Mouse (Mus musculus) CH12.LX (cell line): Measurements from ENCODE around the gene Dnajc16. TPM values are rescaled to one million over a fixed set of nuclear protein-coding genes. Genes with fewer than 3 reads are reported as not detected.
A peak's percentile ranks its signal among the peaks of the same experiment; 100 is the strongest.

Experiments used
- DNase-seq: peaks from one replicate; pipeline ENCODE4 v3.0.0-alpha.2; 2013; ENCODE audit errors: extremely low read depth
- H3K27ac ChIP-seq: 2 replicates; pipeline ENCODE4 v1.5.1; 2012; ENCODE audit warnings: low read depth, mild to moderate bottlenecking, control low read depth, moderate library complexity; ENCODE audit not compliant: insufficient read depth
- H3K27me3 ChIP-seq: replicated peaks from 2 replicates; pipeline ENCODE3; 2012; ENCODE audit warnings: inconsistent platforms
- H3K36me3 ChIP-seq, 2 experiments: replicated peaks in 1 of 2; 2 replicates each; pipeline versions ENCODE3 to v1.6.1; 2012; ENCODE audit warnings: inconsistent platforms in 1 of 2, low read length in 1 of 2, mild to moderate bottlenecking in 1 of 2, mixed read lengths in 1 of 2, moderate library complexity in 1 of 2; ENCODE audit not compliant: control insufficient read depth in 1 of 2, insufficient read depth in 1 of 2
- H3K4me1 ChIP-seq, 2 experiments: 2 replicates each; pipeline ENCODE4 v1.6.1; 2012; ENCODE audit warnings: inconsistent platforms in 1 of 2, moderate library complexity in 1 of 2; ENCODE audit not compliant: insufficient read depth in 2 of 2, control insufficient read depth in 1 of 2
- H3K4me2 ChIP-seq: 2 replicates; pipeline ENCODE4 v1.6.1; 2012; ENCODE audit warnings: low read depth, mild to moderate bottlenecking, control low read depth; ENCODE audit not compliant: poor library complexity, insufficient read depth, severe bottlenecking
- H3K4me3 ChIP-seq, 3 experiments: fragments of 150-350 bp in 1 of 3; sonication (generic) in 1 of 3; replicated peaks in 1 of 3; 2 replicates each; pipeline versions ENCODE3 to v1.5.1; 2011 to 2012; ENCODE audit warnings: low read depth in 2 of 3, low read length in 2 of 3, mild to moderate bottlenecking in 2 of 3, moderate library complexity in 2 of 3, control low read depth in 1 of 3, improper control_type of control experiment in 1 of 3, inconsistent platforms in 1 of 3, mixed read lengths in 1 of 3; ENCODE audit not compliant: poor library complexity in 1 of 3
- H3K79me2 ChIP-seq: replicated peaks from 2 replicates; pipeline ENCODE4 v1.6.1; 2012; ENCODE audit warnings: mild to moderate bottlenecking, moderate library complexity; ENCODE audit not compliant: control insufficient read depth, poor library complexity, insufficient read depth, severe bottlenecking; ENCODE audit errors: extremely low read depth
- H3K9ac ChIP-seq: 2 replicates; pipeline ENCODE4 v1.6.1; 2012; ENCODE audit warnings: low read depth, mild to moderate bottlenecking, control low read depth, moderate library complexity; ENCODE audit not compliant: insufficient read depth
- H3K9me3 ChIP-seq: replicated peaks from 2 replicates; pipeline ENCODE3; 2012; ENCODE audit warnings: low read length, inconsistent platforms, mixed read lengths
- BHLHE40 ChIP-seq: IDR thresholded peaks from 2 replicates; pipeline ENCODE4 v1.6.1; 2011; ENCODE audit warnings: mild to moderate bottlenecking, low read depth, low read length, improper control_type of control experiment
- CTCF ChIP-seq, 2 experiments: IDR thresholded peaks in 1 of 2; conservative IDR thresholded peaks in 1 of 2; 2 replicates each; pipeline ENCODE4 v1.5.1; 2011 to 2012; ENCODE audit warnings: low read depth in 2 of 2, low read length in 2 of 2, improper control_type of control experiment in 1 of 2, inconsistent platforms in 1 of 2, mild to moderate bottlenecking in 1 of 2, moderate library complexity in 1 of 2
- ELF1 ChIP-seq: IDR thresholded peaks from 2 replicates; pipeline ENCODE4 v1.6.1; 2014; ENCODE audit warnings: low read depth, mild to moderate bottlenecking, inconsistent platforms, low read length, improper control_type of control experiment
- GABPA ChIP-seq: IDR thresholded peaks from 2 replicates; pipeline ENCODE4 v1.6.1; 2012; ENCODE audit warnings: low read depth, low read length, improper control_type of control experiment, inconsistent platforms; ENCODE audit not compliant: insufficient replicate concordance
- IRF4 ChIP-seq: IDR thresholded peaks from 2 replicates; pipeline ENCODE4 v1.6.1; 2014; ENCODE audit warnings: low read depth, mild to moderate bottlenecking, inconsistent platforms, low read length, improper control_type of control experiment
- JUND ChIP-seq: conservative IDR thresholded peaks from 2 replicates; pipeline ENCODE4 v1.6.1; 2011; ENCODE audit warnings: low read depth, low read length, improper control_type of control experiment
- KAT2A ChIP-seq: IDR thresholded peaks from 2 replicates; pipeline ENCODE4 v1.6.1; 2012; ENCODE audit warnings: low read length, improper control_type of control experiment, inconsistent platforms; ENCODE audit not compliant: insufficient replicate concordance
- MAFK ChIP-seq: IDR thresholded peaks from 2 replicates; pipeline ENCODE4 v1.6.1; 2011; ENCODE audit warnings: low read length, improper control_type of control experiment; ENCODE audit not compliant: insufficient replicate concordance
- MAX ChIP-seq: IDR thresholded peaks from 2 replicates; pipeline ENCODE4 v1.6.1; 2011; ENCODE audit warnings: low read length, improper control_type of control experiment
- MEF2A ChIP-seq: IDR thresholded peaks from 2 replicates; pipeline ENCODE4 v1.6.1; 2014; ENCODE audit warnings: low read depth, mild to moderate bottlenecking, inconsistent platforms, low read length, improper control_type of control experiment, borderline replicate concordance
- MXI1 ChIP-seq: IDR thresholded peaks from 2 replicates; pipeline ENCODE4 v1.6.1; 2011; ENCODE audit warnings: mild to moderate bottlenecking, low read depth, low read length, improper control_type of control experiment
- MYC ChIP-seq: IDR thresholded peaks from 2 replicates; pipeline ENCODE4 v1.6.1; 2011; ENCODE audit warnings: low read depth, mild to moderate bottlenecking, improper control_type of control experiment, low read length
- RAD21 ChIP-seq: IDR thresholded peaks from 2 replicates; pipeline ENCODE4 v1.6.1; 2011; ENCODE audit warnings: low read depth, mild to moderate bottlenecking, low read length, improper control_type of control experiment, moderate library complexity
- RCOR1 ChIP-seq: conservative IDR thresholded peaks from 2 replicates; pipeline ENCODE4 v1.6.1; 2012; ENCODE audit warnings: low read depth, mild to moderate bottlenecking, inconsistent platforms, low read length, improper control_type of control experiment
- TBP ChIP-seq: conservative IDR thresholded peaks from 2 replicates; pipeline ENCODE4 v1.6.1; 2011; ENCODE audit warnings: low read depth, low read length, improper control_type of control experiment
- UBTF ChIP-seq: IDR thresholded peaks from 2 replicates; pipeline ENCODE4 v1.6.1; 2012; ENCODE audit warnings: low read depth, mild to moderate bottlenecking, inconsistent platforms, low read length, improper control_type of control experiment, moderate library complexity
- USF1 ChIP-seq: IDR thresholded peaks from 2 replicates; pipeline ENCODE4 v1.6.1; 2014; ENCODE audit warnings: low read depth, mild to moderate bottlenecking, inconsistent platforms, low read length, improper control_type of control experiment
- USF2 ChIP-seq: conservative IDR thresholded peaks from 2 replicates; pipeline ENCODE4 v1.6.1; 2011; ENCODE audit warnings: low read depth, low read length, improper control_type of control experiment
- ZNF384 ChIP-seq: IDR thresholded peaks from 2 replicates; pipeline ENCODE4 v1.6.1; 2012; ENCODE audit warnings: low read depth, low read length, improper control_type of control experiment, inconsistent platforms
- dilution Hi-C: fragments of 300-500 bp; cut with MboI; formaldehyde crosslinking; loops from 2 replicates; pipeline ENCODE4 v1.14.3; 2020; ENCODE audit warnings: low sequenced_read_pairs; ENCODE audit not compliant: extremely low pct_unique_long_range_greater_than_20kb, extremely low pct_ligation_motif_present
- in situ Hi-C: fragments of 300-500 bp; cut with MboI; formaldehyde crosslinking; loops from 3 replicates; pipeline ENCODE4 v1.14.3; 2019; ENCODE audit warnings: low sequenced_read_pairs, low pct_ligation_motif_present, low pct_unique_long_range_greater_than_20kb, mixed read lengths
- polyA plus RNA-seq: library from polyadenylated mRNA; unstranded; fragments of >175 nt; gene quantifications from 2 replicates; pipeline ENCODE4 v1.2.1, GENCODE M21; 2012; ENCODE audit warnings: low read depth; ENCODE audit not compliant: insufficient read length
- total RNA-seq, 2 experiments: library from RNA; depleted of rRNA; stranded (reverse); fragments of 300-350 nt in 1 of 2; fragments of >200 nt in 1 of 2; gene quantifications; 2 replicates each; pipeline ENCODE4 v1.2.3; 2012 to 2014

The Dnajc16 gene
- total and polyA plus RNA-seq, 3 experiments, result 3.1 to 7.4 (median 5.9) TPM

- Histone ChIP-seq H3K4me3 (no peak overlapping the region), H3K4me1 (peaks cover 17 to 54% of the 10 kb centered on the region in 2 experiments), H3K27ac (no peak overlapping the region), H3K9ac (no peak overlapping the region), H3K27me3 (no peaks in the 10 kb centered on the region), H3K79me2 (no peaks in the 10 kb centered on the region), H3K9me3 (no peaks in the 10 kb centered on the region), H3K36me3 (peaks cover 25 to 53% of the 10 kb centered on the region in 2 experiments), H3K4me2 (no peak overlapping the region)
- TF ChIP-seq GABPA (no peak), MAFK (no peak), IRF4 (no peak), RAD21 (no peak), ZNF384 (no peak), RCOR1 (no peak), UBTF (no peak), USF2 (no peak), USF1 (no peak), TBP (no peak), JUND (no peak)
- dilution Hi-C loops, result no loop called here
- no peak for DNase-seq
- in situ Hi-C loops, result no loop called here
Measured at GRCm38 (mm10) chr4:141762102-141762598, 28.6 kb downstream of the Dnajc16 start.

DNA sequence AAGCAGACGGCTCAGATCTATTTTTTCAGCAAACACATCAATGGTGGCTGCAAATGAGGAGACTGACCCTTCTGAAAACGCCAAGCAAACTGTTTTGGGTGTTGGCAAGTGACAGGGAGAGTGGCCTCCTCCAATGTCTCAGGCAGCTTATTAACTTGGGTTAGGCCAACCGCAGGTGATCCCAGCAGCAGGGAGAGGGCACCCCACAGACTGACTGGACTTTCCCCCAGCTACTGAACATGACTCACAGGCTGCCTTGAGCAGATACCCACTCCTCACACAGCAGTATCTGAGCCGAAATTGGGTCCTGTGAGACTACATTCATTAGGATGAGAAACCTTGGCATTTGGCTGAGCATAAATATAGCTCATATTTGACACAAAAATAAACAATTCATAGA, 29.8 kb downstream of the Dnajc16 start:
- TF ChIP-seq ELF1, result no peak
- peak; percentile 14; the same call in 1 of the 2 replicates for TF ChIP-seq BHLHE40
- no peaks in the 10 kb centered on the region for H3K9me3 ChIP-seq
- H3K4me1 ChIP-seq, result peaks cover 7 to 42% of the 10 kb centered on the region in 2 experiments
- no peaks in the 10 kb centered on the region for H3K27me3 ChIP-seq
- no peak for DNase-seq
- peaks cover 25 to 50% of the 10 kb centered on the region in 2 experiments for H3K36me3 ChIP-seq
- dilution Hi-C loops, result no loop called here
- in situ Hi-C loops, result no loop called here
- no peak overlapping the region for H3K4me3 ChIP-seq
- no peaks in the 10 kb centered on the region for H3K79me2 ChIP-seq
- no peak overlapping the region for H3K4me2 ChIP-seq
- no peak overlapping the region for H3K27ac ChIP-seq
- no peak overlapping the region for H3K9ac ChIP-seq

GRCm38 (mm10) chr4:141758874-141759542, 31.7 kb downstream of the Dnajc16 start:
- Histone ChIP-seq H3K4me2 (no peak overlapping the region), H3K27me3 (no peaks in the 10 kb centered on the region), H3K4me3 (no peak overlapping the region), H3K27ac (no peak overlapping the region), H3K4me1 (peaks cover 0 to 29% of the 10 kb centered on the region in 2 experiments; a peak in 2 of 4 replicates), H3K9me3 (peaks cover 3% of the 10 kb centered on the region), H3K9ac (no peak overlapping the region), H3K79me2 (no peaks in the 10 kb centered on the region)
- in situ Hi-C loops (no loop called here), dilution Hi-C loops (no loop called here)
- DNase-seq, result no peak
- TF ChIP-seq KAT2A (no peak), UBTF (no peak), ELF1 (no peak), MXI1 (no peak), MEF2A (no peak), RAD21 (no peak), CTCF (conservative IDR thresholded peaks at IDR 0.05 in 1 of 2, IDR thresholded peaks at IDR 0.05 in 1 of 2; ENCODE audit: low read depth in 2 of 2, low read length in 2 of 2) (no peak), MYC (no peak), MAX (no peak)
- TF ChIP-seq, all 38 proteins: peak for 0
- peaks cover 18 to 37% of the 10 kb centered on the region in 2 experiments for H3K36me3 ChIP-seq
